Mouse (Mus musculus) lung, adult 2 months (tissue): ENCODE measurements around the gene Def6.

Experiments used
- CTCF ChIP-seq: fragments of 200-500 bp; IDR thresholded peaks from 2 replicates; pipeline ENCODE4 v1.5.1; 2011; ENCODE audit warnings: mild to moderate bottlenecking, low read length, control low read depth; ENCODE audit not compliant: insufficient read depth
- POLR2A ChIP-seq: fragments of 200-500 bp; IDR thresholded peaks from 2 replicates; pipeline ENCODE4 v1.6.1; 2011; ENCODE audit warnings: low read depth, mild to moderate bottlenecking, control low read depth, low read length, borderline replicate concordance; ENCODE audit errors: extremely low read depth

DNA sequence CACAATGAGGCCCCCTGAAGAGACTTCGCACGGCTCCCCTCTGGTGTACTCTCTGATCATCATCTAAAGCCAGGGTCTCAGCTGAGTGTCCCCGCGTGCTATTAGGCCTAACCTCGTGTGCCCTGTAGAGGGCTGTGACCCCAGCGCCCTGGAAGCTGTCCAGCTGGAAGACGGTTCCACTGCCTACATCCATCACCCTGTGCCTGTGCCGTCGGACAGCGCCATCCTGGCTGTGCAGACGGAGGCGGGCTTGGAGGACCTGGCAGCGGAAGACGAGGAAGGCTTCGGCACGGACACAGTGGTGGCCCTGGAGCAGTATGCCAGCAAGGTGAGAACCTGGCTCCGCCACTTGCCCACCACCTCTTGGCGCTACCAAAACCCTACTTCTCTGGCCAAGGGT, 9.9 kb upstream of the Def6 start:
- TF ChIP-seq POLR2A = no peak
- no peak for TF ChIP-seq CTCF
